Mouse (Mus musculus) testis, adult 2 months (tissue): ENCODE measurements at regions not wholly inside any gene's neighbourhood (a gene's known extent, or its start where the extent isn't known, plus 50 kb on each side); places are given as distances from the start of the nearest gene placed in this dataset.

Source experiments
- H3K27ac ChIP-seq: fragments of 200-500 bp; 2 replicates; pipeline ENCODE4 v1.5.1; 2012; ENCODE audit warnings: low read depth, low read length; ENCODE audit not compliant: control insufficient read depth, insufficient read depth
- H3K27me3 ChIP-seq: fragments of 200-500 bp; 2 replicates; pipeline ENCODE4 v1.6.1; 2012; ENCODE audit warnings: mild to moderate bottlenecking, low read length, moderate library complexity; ENCODE audit not compliant: control insufficient read depth, insufficient read depth
- H3K36me3 ChIP-seq: fragments of 200-500 bp; 2 replicates; pipeline ENCODE4 v1.6.1; 2012; ENCODE audit warnings: mild to moderate bottlenecking, low read length; ENCODE audit not compliant: control insufficient read depth, insufficient read depth
- H3K4me1 ChIP-seq: fragments of 200-500 bp; 2 replicates; pipeline ENCODE4 v1.6.1; 2012; ENCODE audit warnings: low read length; ENCODE audit not compliant: control insufficient read depth, insufficient read depth
- H3K4me3 ChIP-seq: fragments of 200-500 bp; 2 replicates; pipeline ENCODE4 v1.5.1; 2012; ENCODE audit warnings: low read depth, mild to moderate bottlenecking, low read length, moderate library complexity, mixed read lengths; ENCODE audit not compliant: control insufficient read depth
- CTCF ChIP-seq: fragments of 200-500 bp; IDR thresholded peaks from 2 replicates; pipeline ENCODE4 v1.5.1; 2012; ENCODE audit warnings: low read depth, mild to moderate bottlenecking, inconsistent platforms, low read length, moderate library complexity; ENCODE audit not compliant: control insufficient read depth, insufficient read depth, insufficient replicate concordance
- POLR2A ChIP-seq: fragments of 200-500 bp; IDR thresholded peaks from 2 replicates; pipeline ENCODE4 v1.6.1; 2012; ENCODE audit warnings: low read depth, mild to moderate bottlenecking, inconsistent platforms, low read length, moderate library complexity; ENCODE audit not compliant: control insufficient read depth

GRCm38 (mm10) chr13:28497483-28497882, 240.2 kb downstream of the Gm11361 start:
- Histone ChIP-seq H3K4me3 (no peak overlapping the region), H3K4me1 (no peaks in the 10 kb centered on the region; the same call in 1 of the 2 replicates), H3K27ac (no peak overlapping the region), H3K36me3 (no peaks in the 10 kb centered on the region), H3K27me3 (no peaks in the 10 kb centered on the region)
- no peak for TF ChIP-seq POLR2A
- no peak for TF ChIP-seq CTCF

DNA sequence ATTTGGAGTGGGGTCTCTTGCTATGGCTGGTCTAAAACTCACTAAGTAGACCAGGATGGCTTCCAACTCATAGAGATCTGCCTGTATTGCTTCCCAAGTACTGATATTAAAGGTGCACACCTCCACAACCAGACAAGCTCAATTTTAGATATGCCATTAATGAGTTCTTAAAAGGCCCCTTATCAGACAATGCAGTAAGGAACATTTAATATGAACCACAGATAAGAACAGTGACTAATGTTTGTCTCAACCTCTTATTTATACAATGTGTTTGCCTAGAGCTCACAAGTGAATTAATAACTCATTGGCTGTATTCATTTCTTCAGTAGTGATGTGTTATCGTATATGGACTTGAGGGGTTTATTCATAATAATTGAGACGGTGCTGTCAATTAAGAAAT, 234.7 kb downstream of the Gm11361 start:
- Histone ChIP-seq H3K36me3 (no peaks in the 10 kb centered on the region), H3K27ac (no peak overlapping the region), H3K4me3 (no peak overlapping the region), H3K27me3 (no peaks in the 10 kb centered on the region), H3K4me1 (no peaks in the 10 kb centered on the region)
- TF ChIP-seq CTCF, result no peak
- no peak for TF ChIP-seq POLR2A

DNA sequence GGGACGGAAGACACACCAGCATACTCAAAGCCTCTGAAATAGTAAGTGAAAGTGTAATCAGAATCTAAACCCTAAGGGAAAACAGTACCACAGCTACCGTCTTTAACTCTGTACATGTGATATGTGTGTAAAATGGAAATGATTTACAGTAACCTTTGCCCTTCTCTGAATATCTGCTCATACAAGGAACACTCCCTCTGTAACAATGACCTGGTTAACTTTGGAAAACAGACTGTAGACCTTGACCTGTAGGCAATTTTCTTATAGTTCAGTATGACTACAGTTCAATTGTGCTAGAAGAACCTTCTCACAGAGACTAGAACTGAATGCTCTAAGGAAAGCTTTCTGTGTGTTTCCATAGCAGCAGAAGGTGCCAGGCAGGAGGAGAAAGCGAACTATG, 226.4 kb downstream of the Gm11361 start:
- Histone ChIP-seq H3K27ac (no peak overlapping the region), H3K4me3 (no peak overlapping the region), H3K4me1 (no peaks in the 10 kb centered on the region), H3K36me3 (no peaks in the 10 kb centered on the region), H3K27me3 (no peaks in the 10 kb centered on the region)
- TF ChIP-seq POLR2A, result no peak
- no peak for TF ChIP-seq CTCF

DNA sequence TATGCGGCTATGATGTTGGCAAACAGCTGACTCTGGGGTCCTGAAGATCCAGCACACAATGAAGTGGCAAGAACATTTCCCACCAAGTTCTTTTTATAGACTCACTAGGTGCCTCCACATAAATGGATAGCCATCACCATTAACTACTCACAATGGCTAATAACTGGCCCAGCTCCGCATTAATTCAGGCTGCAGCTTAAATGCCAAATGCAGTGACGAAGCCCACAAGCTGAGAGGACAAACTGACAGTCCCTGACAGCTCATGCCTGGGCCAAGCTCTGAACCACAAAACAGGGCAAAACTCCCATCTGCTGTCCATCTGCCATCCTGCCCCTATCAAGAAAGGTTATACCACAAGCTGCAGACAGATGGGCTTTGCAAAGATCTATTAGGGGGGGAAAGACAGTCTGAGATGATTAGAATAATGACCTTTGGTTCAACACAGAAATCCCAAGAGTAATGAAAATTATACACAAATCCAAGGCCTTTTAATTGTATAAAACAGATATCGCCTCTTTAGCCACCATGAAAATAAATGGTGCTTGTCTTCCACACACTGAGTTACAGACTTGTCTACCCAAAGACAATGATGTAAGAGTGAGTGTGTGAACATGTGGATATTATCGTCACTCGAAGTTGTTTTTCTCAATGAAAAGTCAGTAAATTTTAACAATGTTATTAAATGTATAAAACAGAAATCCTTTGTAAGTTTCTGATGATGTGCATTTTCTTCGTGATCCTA, 224.1 kb downstream of the Gm11361 start:
- no peaks in the 10 kb centered on the region for H3K4me1 ChIP-seq

DNA sequence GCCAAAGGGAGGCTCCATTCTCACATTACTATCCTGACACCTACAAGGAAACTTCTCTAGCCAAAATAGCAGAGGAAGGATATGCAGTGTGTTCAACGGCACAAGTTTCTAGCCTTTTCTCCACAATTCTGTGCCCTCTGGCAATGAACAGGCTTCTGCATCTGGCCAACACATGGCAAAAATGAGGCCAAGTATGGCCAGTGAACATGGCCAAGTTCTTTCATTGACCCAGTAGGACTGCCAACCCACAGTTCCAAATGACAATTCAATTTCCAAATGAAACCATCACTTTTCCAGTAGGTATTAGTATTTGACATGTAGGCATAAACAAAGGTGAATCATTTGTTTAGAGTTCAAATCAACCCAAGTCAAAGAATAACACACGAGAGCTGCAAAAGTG, 208.8 kb downstream of the Gm11361 start:
- Histone ChIP-seq H3K27ac (no peak overlapping the region), H3K4me1 (no peaks in the 10 kb centered on the region), H3K4me3 (no peak overlapping the region), H3K36me3 (no peaks in the 10 kb centered on the region), H3K27me3 (no peaks in the 10 kb centered on the region)
- no peak for TF ChIP-seq CTCF
- no peak for TF ChIP-seq POLR2A

More for the DNA sequence above, 224.1 kb downstream of the Gm11361 start:
- H3K27ac ChIP-seq, result no peak overlapping the region
- no peaks in the 10 kb centered on the region for H3K36me3 ChIP-seq
- H3K4me3 ChIP-seq, result no peak overlapping the region
- no peaks in the 10 kb centered on the region for H3K27me3 ChIP-seq
- no peak for TF ChIP-seq CTCF
- no peak for TF ChIP-seq POLR2A

DNA sequence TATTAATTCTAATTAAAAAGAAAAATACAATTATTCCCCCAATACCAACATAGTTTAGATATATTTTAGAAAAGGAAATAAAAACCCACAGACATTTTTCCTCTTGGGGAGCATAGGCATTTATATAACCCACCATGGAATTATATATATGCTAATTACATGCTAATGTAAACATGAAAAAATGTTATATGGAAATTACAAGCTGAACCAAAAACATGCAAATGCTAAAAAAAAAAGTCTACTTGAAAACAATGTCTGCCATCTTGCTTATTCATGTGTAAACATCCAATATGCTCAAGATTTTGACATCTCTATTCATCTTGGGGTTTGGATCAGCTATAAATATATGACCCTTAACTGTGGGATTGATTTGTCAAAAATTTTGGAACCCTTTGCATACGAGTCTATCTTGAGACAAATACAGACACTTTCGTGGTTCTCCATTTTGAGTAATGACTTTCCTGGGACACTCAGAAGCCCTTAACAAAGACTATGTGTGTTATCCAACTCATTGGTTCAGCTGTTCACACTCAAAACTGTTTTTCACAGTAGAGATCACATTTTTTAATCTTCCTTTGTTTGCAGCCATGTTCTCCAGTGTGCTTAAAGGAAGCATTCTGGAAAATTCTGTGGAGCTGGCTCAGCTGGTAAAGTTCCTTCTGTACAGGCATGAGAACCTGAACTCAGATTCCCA, 208.0 kb downstream of the Gm11361 start:
- H3K36me3 ChIP-seq, result no peaks in the 10 kb centered on the region
- TF ChIP-seq CTCF, result no peak
- TF ChIP-seq POLR2A, result no peak
- no peak overlapping the region for H3K4me3 ChIP-seq
- no peaks in the 10 kb centered on the region for H3K27me3 ChIP-seq
- H3K4me1 ChIP-seq, result no peaks in the 10 kb centered on the region
- no peak overlapping the region for H3K27ac ChIP-seq

GRCm38 (mm10) chr13:28461281-28461680, 204.0 kb downstream of the Gm11361 start:
- no peaks in the 10 kb centered on the region for H3K4me1 ChIP-seq
- no peaks in the 10 kb centered on the region for H3K36me3 ChIP-seq
- H3K27me3 ChIP-seq, result no peaks in the 10 kb centered on the region
- no peak overlapping the region for H3K27ac ChIP-seq
- no peak for TF ChIP-seq CTCF
- no peak for TF ChIP-seq POLR2A
- H3K4me3 ChIP-seq, result no peak overlapping the region
